Mouse (Mus musculus) layer of hippocampus, adult 9-11 months (tissue): ENCODE data around the gene Reep1.

Source experiments
- DNase-seq: peaks from one replicate; pipeline ENCODE4 v3.0.0; 2022

Gene Reep1

DNA sequence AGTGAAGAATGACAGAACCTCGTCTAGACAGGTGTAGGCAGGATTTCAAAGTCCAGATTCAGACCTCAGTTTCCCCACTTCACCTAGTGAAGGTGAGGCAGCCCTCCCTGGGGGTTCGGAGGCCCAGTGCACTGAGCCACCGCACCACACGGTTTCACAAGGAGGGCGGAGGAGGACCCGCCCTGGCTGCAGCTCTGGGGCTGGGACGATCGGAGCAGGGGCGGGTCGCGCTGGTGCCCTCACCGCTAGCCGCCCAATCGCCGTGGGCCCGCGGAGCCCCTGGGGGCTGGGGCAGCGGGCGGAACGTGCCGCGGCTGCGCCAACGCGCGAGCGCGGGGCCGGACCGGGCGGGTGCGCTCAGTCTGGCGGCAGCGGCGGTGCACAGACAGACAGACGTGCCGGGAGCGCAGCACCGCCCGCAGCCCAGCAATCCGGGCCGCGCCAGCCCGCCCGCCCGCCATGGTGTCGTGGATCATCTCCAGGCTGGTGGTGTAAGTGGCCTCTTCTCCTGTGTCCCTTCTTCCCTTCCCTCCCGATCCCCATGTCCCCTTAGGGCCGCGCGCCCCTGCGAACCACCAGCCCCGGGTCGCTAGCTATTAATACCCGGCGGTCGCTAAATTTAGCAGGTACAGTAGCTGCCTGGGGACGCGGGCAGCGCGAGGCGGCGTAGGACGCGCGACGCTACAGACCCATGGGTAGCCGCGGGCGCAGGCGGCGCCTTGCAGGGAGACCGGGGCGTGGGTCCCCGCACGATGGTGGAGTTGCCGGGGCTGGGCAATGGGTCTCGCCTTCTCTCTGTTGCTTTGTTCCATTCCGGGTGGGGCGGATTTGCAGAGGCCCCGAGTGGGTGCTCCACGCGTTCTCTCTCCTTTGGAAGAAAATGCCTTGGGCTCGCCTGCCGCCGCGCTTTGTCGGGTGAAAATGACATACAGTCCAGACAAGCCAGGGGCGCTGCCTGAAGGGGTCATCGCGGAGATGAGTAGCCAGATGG, at the start of gene Reep1:
Reep1 (plus strand) TSS at position 51 of the 991 bp plus-strand sequence.
- DNase-seq = peak; percentile 48

DNA sequence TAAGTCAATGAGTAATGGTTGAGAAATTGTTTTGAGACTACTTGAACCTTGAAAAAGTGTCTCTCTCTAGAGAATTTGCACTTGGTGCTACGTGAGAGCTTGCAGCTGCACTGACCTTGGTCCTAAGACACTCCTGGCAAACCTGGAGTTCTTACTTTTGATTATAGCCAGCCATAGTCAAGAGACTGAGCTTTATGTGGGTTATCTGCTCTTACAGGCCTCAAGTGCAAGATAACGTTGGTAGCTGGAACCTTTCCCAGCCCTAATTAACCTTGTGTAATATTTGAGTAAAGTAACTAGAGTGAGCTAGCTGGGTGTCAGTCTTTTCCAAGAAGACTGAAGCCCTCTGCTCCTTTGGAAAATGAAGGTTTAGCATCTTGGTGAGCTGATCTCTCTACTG, 49.1 kb upstream of the Reep1 start:
- DNase-seq = no peak

- DNase-seq = no peak
Observed at GRCm38 (mm10) chr6:71664511-71664910, 42.9 kb upstream of the Reep1 start.

GRCm38 (mm10) chr6:71673166-71673565, 34.2 kb upstream of the Reep1 start:
- no peak for DNase-seq

DNA sequence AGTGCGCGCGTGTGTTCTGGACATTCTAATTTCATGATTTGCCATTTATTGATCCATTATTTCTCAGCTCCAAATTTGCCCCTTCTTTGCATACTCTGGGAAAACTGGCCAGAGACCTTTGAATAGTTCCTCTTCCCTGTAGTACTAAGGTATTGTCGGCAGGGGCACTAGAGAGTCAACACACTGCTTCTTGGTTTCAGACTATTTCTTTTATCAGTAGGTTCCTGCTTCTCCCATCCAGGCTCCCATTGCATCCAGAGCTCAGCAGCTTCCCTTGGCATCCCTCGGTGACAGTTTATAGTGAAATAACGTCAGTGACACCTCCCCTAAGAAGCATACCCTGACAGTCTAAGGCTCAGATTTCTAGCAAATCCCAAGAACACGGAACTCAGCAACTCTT, 28.5 kb upstream of the Reep1 start:
- DNase-seq = no peak

DNA sequence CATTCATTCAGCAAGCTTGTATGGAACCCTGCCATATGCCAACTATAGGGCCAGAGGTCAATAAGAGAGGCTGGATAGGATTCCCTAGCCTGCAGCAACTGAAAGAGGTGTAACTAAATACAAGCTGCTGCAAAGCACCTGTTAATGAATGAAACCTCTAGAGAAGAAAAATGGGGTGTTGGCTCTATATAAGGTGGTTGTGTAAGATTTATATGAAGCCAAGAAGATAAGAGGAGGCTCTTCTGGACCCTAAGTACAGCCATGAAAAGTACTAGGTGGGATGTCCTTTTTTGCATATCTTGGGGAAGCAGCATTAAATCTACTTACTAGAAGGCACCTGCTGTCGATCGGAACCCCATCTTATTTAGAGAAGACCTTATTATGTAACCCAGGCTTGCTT, 12.2 kb upstream of the Reep1 start:
- no peak for DNase-seq

- no peak for DNase-seq
Observed at GRCm38 (mm10) chr6:71695599-71695998, 11.8 kb upstream of the Reep1 start.

- DNase-seq = no peak
Observed at GRCm38 (mm10) chr6:71706871-71707270, 490 bp upstream of the Reep1 start.

- DNase-seq = no peak
Observed at GRCm38 (mm10) chr6:71708528-71708927, 1.2 kb downstream of the Reep1 start.

DNA sequence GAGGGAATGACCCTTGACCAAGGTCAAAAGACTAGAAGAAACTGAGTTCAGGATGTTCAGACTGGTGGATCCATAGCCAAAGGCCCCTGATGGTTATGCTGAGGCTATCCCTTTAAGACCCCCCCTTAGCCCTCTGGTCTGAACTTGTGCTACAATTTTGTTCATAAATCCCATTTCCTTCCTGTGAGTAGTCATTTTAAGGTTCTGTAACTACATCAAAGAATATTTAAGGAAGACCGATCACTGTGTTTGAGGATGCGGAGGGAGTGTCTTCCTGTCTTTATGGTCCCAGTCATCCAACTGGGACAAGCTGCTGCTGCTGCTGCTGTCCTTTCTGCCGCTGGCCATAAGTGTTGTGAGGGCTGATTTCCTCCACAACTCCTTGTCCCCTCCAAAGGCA, 3.0 kb downstream of the Reep1 start:
- no peak for DNase-seq

DNA sequence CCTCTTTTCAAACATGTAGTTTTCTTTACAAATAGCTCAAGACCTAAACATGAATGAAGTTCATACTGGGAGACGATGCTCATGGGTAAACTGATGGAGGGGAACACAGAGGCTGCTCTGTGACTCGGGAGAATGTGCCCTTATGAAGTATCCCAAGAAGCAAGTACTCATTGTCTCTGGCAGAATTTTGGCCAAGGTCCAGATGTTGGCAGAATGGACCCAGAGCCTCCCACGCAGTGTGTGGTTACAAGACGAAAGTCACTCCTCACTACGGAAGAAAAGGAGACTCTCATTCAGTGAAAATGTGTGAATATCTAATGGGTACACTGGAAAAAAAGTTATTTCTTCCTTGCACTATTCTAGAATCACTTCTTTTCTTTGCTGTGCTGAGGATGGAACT, 3.8 kb downstream of the Reep1 start:
- DNase-seq = no peak

GRCm38 (mm10) chr6:71713532-71713931, 6.2 kb downstream of the Reep1 start:
- no peak for DNase-seq

DNA sequence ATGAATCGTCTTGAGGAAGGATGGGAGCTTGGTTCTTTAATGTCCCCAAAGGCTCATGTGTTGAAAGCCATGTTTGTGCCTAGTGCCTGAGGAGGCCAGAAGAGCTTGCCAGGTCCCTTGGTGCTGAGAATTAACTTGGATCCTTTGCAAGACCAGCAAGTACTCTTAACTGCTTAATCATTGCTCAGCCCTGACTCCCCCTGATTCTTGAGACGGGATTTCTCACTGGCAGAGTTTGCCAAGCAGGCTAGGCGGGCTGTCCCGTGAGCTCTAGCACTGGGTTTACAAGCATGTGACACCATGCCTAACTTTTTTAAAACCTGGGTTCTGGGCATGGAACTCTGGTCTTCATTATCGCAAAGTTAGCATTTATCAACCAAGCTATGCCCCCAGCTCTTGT, 7.6 kb downstream of the Reep1 start:
- no peak for DNase-seq

DNA sequence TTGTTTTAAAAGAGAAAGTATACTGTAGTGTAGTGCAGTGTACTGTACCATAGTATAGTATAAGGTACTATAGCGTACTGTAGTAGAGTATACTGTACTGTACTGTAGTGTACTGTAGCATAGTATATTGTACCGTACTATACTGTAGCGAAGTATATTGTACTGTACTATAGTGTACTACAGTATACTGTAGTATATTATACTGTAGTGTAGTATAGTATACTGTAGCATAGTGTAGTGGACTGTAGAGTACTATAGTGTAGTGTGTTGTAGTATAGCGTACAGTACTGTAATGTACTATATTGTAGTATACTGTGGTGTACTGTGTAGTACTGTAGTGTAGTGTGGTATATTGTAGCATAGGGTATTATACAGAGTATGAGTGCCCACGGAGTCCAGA, 9.1 kb downstream of the Reep1 start:
- no peak for DNase-seq

DNA sequence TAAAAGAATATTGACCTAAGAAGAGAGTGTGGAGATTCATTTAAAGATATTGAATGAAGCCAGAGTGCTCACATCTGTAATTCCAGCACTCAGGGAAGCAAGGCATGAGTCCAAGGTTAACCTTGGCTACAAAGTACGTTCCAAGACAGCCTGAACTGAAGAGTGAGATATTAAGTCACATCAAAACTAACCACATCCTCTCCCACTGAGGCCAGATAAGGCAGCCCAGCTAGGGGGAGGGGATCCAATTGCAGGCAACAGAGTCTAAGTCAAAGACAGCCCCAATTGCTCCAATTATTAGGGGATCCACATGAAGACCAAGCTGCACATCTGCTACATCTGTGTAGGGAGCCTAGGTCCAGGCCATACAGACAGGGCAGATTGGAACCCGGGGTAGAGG, 11.0 kb downstream of the Reep1 start:
- DNase-seq = no peak

- no peak for DNase-seq
Observed at GRCm38 (mm10) chr6:71719302-71719701, 11.9 kb downstream of the Reep1 start.

DNA sequence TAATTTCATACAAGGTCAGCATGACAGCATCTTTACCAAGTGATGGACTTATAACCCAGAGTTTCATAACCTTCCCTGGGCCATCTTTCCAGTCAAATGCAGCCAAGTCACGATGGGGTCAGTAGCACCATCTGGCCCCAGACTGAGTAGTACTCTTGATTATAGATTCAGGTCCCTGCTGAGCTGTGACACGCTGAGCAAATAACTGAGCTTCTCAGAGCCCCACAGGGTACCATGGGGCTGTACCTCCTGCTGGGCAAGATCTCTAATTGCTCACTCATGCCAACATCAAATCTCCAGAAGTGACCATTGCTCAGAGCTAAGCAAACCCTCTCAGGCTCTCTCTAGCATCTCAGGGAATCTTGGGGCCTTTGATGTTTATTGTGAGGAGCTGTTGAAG, 15.6 kb downstream of the Reep1 start:
- DNase-seq = no peak

DNA sequence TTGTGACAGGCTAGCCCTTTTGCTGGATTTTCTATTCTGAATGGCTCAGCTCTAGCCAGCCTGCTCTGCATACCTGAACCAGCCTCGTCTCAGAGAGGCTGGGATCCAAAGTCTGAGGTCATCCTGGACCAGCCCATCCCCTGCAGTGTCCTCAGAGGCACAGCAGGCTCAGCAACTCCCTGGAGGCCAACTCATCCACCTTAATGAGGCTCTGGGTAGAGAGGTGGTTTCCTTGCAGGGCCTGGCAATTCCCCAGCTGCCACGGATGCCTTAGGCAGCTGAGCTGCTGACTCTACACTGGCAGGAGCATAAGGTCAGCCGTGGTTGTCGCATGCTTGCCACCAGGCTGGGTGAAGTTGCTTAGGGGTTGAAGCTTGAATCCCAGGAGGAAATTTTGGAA, 16.2 kb downstream of the Reep1 start:
- no peak for DNase-seq

DNA sequence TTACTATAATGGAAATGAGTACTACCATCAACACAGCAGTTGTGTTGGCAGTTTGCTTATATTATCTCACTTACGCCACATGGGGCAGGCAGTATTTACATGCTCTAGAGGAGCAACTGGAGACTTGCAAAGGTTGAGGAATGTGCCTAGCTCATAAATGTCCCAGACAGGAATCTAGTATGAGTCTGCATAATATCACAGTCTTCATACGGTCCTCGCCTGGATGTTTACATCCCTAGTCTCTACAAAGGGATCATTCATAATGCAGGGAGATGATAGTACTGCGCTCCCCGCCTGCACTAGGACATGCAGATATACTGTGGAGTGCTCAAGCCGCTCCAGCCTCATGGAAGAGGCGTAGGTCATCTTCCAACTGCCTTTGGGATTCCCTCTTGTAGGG, 19.3 kb downstream of the Reep1 start:
- DNase-seq = no peak

DNA sequence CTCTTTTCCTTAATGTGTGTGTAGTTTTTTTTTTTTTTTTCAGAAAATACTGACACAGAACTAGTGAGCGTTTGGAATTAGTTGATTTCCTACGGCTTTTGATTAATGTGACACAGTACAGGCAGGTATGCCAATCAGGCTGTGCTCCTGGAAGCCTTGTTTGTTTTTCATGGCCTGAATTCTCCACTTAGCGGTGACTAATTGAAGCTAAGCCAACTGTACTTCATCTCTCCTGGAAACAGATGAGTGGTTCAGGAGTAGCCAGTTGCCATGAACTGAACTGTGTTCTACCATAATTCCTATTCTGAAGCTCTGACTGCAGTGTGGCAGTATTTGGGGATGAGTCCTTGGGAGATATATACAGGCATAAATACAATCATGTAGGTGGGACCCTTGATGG, 20.9 kb downstream of the Reep1 start:
- DNase-seq = no peak

GRCm38 (mm10) chr6:71734910-71735599, 27.7 kb downstream of the Reep1 start:
- DNase-seq = no peak

GRCm38 (mm10) chr6:71735600-71736010, 28.2 kb downstream of the Reep1 start:
- no peak for DNase-seq

DNA sequence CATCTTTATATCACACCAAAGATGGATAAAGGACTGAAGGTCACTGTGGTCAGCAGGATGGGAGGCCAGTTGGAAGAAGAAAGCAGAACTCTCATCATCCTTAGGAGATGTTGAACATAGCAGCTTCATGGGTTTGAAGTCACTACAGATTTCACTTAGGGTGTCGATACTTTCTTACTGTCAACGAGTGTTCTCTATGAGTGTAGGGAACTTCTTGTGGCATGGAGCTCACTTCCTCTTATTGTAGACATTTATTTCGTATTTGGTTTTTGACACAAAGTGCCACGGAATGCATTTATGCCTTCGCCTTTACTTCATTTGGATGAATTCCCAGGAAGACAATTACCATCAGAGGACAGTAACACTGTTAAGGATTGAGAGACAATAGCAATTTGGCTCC, 28.7 kb downstream of the Reep1 start:
- DNase-seq = no peak

GRCm38 (mm10) chr6:71737202-71737601, 29.8 kb downstream of the Reep1 start:
- DNase-seq = no peak
